9 mouse cellular contexts compared by ENCODE assay signal in genomic region chr3:9607686-9608085, GRCm38 (mm10). TPM values are rescaled to one million over a fixed set of nuclear protein-coding genes. Genes with fewer than 3 reads are reported as not detected.
DNase-seq lines count a peak whose midpoint lies in the region; ATAC-seq and TF ChIP-seq lines count a peak whose summit lies in the region.
"Had no signal": no experiment of that assay in that cellular context is flagged by ENCODE, and none has a peak within 500 bp of the region (broad histone marks: within the 10 kb centered on the region; RNA-seq: fewer than 3 reads in every experiment).

No protein-coding gene starts in this region.

- no peak for TF ChIP-seq POLR2A in limb, embryonic 14.5 days (IDR thresholded peaks at IDR 0.05; ENCODE audit: borderline replicate concordance, extremely low read depth, insufficient read depth, insufficient read length)

- H3K27ac ChIP-seq in liver, embryonic 11.5 days (ENCODE audit: low read depth, low read length): no peak overlapping the region
- no peak overlapping the region for H3K27ac ChIP-seq in forebrain, embryonic 12.5 days
- no peak overlapping the region for H3K27ac ChIP-seq in limb, embryonic 14.5 days (replicated peaks; ENCODE audit: low read depth, low read length)

- H3K4me1 ChIP-seq in liver, embryonic 11.5 days (replicated peaks; ENCODE audit: control insufficient read depth, insufficient read depth, low read length): peaks cover 13% of the 10 kb centered on the region
- peaks cover 23% of the 10 kb centered on the region for H3K4me1 ChIP-seq in forebrain, embryonic 12.5 days
- peaks cover 26% of the 10 kb centered on the region; the same call in 1 of the 2 replicates for H3K4me1 ChIP-seq in limb, embryonic 14.5 days (ENCODE audit: control insufficient read depth, insufficient read depth, low read length)

- H3K4me2 ChIP-seq in liver, embryonic 11.5 days: peak overlapping the region; percentile 95; the same call in 1 of the 2 replicates
- H3K4me2 ChIP-seq in forebrain, embryonic 12.5 days: peak overlapping the region; percentile 85
- H3K4me2 ChIP-seq in limb, embryonic 14.5 days (replicated peaks; ENCODE audit: low read depth, low read length, severe bottlenecking): peak overlapping the region; percentile 86

- 70% methylated on average over 5 of the region's 5 CpGs for WGBS in liver, embryonic 11.5 days
- 29% methylated on average over 5 of the region's 5 CpGs for WGBS in forebrain, embryonic 12.5 days
- WGBS in limb, embryonic 14.5 days: 46% methylated on average over 5 of the region's 5 CpGs

- no peak for ATAC-seq in liver, embryonic 11.5 days (replicated peaks; ENCODE audit: low FRiP score)
- no peak for ATAC-seq in forebrain, embryonic 12.5 days (ENCODE audit: low FRiP score)
- 0 out of 2 replicates have a peak, but pooled peaks have one; percentile 11 for ATAC-seq in limb, embryonic 14.5 days (ENCODE audit: low FRiP score, low read depth)
- ATAC-seq: Patski had no signal

- no peaks in the 10 kb centered on the region for H3K9me3 ChIP-seq in liver, embryonic 11.5 days (ENCODE audit: control insufficient read depth, low read length)
- no peaks in the 10 kb centered on the region for H3K9me3 ChIP-seq in forebrain, embryonic 12.5 days
- H3K9me3 ChIP-seq in limb, embryonic 14.5 days (ENCODE audit: control insufficient read depth, low read length): no peaks in the 10 kb centered on the region

- no peak for DNase-seq in liver, embryonic 11.5 days (ENCODE audit: low spot score)
- no peak for DNase-seq in liver
- peak; percentile 44 for DNase-seq in limb, embryonic 14.5 days (ENCODE audit: low spot score)
- DNase-seq in retina, embryonic 14.5 days (ENCODE audit: low spot score): peak; percentile 90
- no peak for DNase-seq in adrenal gland, postnatal 4 days (ENCODE audit: low spot score in 2 of 2)
- no peak for DNase-seq in spleen, postnatal 10 days (ENCODE audit: low spot score in 2 of 2)
- no peak for DNase-seq in cerebellum, adult 9-10 months

- H3K4me3 ChIP-seq in liver, embryonic 11.5 days (ENCODE audit: low read depth, low read length): no peak overlapping the region
- peak overlapping the region; percentile 84 for H3K4me3 ChIP-seq in forebrain, embryonic 12.5 days (replicated peaks)
- peak overlapping the region; percentile 84; the same call in 1 of the 2 replicates for H3K4me3 ChIP-seq in limb, embryonic 14.5 days (replicated peaks; ENCODE audit: low read length)

- no peaks in the 10 kb centered on the region; the same call in 1 of the 2 replicates for H3K27me3 ChIP-seq in liver, embryonic 11.5 days (replicated peaks; ENCODE audit: control insufficient read depth, insufficient read depth, low read length)
- H3K27me3 ChIP-seq in forebrain, embryonic 12.5 days: peaks cover 14% of the 10 kb centered on the region
- H3K27me3 ChIP-seq in limb, embryonic 14.5 days (ENCODE audit: control insufficient read depth, insufficient read depth, low read length): no peaks in the 10 kb centered on the region
- H3K27me3 ChIP-seq: Patski had no signal

- no peak overlapping the region for H3K9ac ChIP-seq in liver, embryonic 11.5 days (ENCODE audit: low read depth, low read length)
- no peak overlapping the region for H3K9ac ChIP-seq in forebrain, embryonic 12.5 days
- no peak overlapping the region for H3K9ac ChIP-seq in limb, embryonic 14.5 days (ENCODE audit: low read depth, low read length, severe bottlenecking)

- no peaks in the 10 kb centered on the region for H3K36me3 ChIP-seq in liver, embryonic 11.5 days (ENCODE audit: control insufficient read depth, insufficient read depth, low read length)
- no peaks in the 10 kb centered on the region for H3K36me3 ChIP-seq in forebrain, embryonic 12.5 days (replicated peaks)
- H3K36me3 ChIP-seq in limb, embryonic 14.5 days (ENCODE audit: control insufficient read depth, insufficient read depth, low read length): no peaks in the 10 kb centered on the region

RNA-seq across cellular contexts. Expression of gene Zfp704, which starts 2.2 kb away (rescaled TPM):
- polyA plus RNA-seq in liver, embryonic 11.5 days (2014; fragmentation: Nextera tagmentation; extraction: Ambion mirVana): 4.1 and 4.7 TPM in 2 replicates
- polyA plus RNA-seq in forebrain, embryonic 12.5 days (2016; fragmentation: Nextera tagmentation; extraction: Ambion mirVana): 9.2 and 10.0 TPM in 2 replicates
- 13.4 and 13.8 TPM in 2 replicates for polyA plus RNA-seq in limb, embryonic 14.5 days (2012; rRNA removed)
- polyA plus RNA-seq in limb, embryonic 14.5 days (2014; fragmentation: Nextera tagmentation; extraction: Ambion mirVana): 13.4 and 14.3 TPM in 2 replicates
- total RNA-seq in adrenal gland, postnatal 4 days (2021): 10 to 100 TPM; 29.1 to 34.6 TPM

Comparison
In these comparisons a context has a peak if more than half of its experiments do, and no peak if none do; other contexts are left out.
1. DNase-seq: peak in limb, embryonic 14.5 days (single experiment) and retina, embryonic 14.5 days (single experiment); none in liver, embryonic 11.5 days (single experiment), liver (single experiment), adrenal gland, postnatal 4 days (0 of 2), spleen, postnatal 10 days (0 of 2) and cerebellum, adult 9-10 months (single experiment).
2. Peak in every context shown above with its lines, with median percentiles within 50 percentile points of each other: H3K4me2 ChIP-seq.